In the genomic region with DNA sequence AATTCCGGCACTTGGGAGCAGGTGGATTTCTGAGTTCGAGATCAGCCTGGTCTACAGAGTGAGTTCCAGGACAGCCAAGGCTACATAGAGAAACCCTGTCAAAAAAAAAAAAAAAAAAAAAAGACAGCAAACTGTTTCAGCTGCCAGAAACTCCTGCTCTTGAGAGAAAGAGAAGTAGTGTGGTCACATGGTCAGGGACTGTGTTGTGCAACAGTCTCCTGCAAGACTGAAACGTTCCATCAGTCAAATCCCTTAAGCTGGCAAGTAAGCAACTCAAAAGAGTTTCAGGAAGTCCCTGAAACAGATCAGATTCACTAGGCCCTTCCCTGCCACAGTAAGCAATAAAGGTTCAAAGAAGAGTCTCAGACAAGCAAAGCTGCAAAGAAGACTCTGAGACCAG, we compare ENCODE assay signal across 17 mouse cellular contexts. TPM values are rescaled to one million over a fixed set of nuclear protein-coding genes. Genes with fewer than 3 reads are reported as not detected.
DNase-seq lines count a peak whose midpoint lies in the region; ATAC-seq and TF ChIP-seq lines count a peak whose summit lies in the region.
"Had no signal": no experiment of that assay in that cellular context is flagged by ENCODE, and none has a peak within 500 bp of the region (broad histone marks: within the 10 kb centered on the region; RNA-seq: fewer than 3 reads in every experiment).

No protein-coding gene starts in this region.

- peak overlapping the region; percentile 93 for H3K27ac ChIP-seq in heart, embryonic 15.5 days
- peak overlapping the region; percentile 71 for H3K27ac ChIP-seq in heart, postnatal 0 days (ENCODE audit: low read depth)
- no peak overlapping the region for H3K27ac ChIP-seq in hindbrain, embryonic 16.5 days (ENCODE audit: low read depth, low read length)
- H3K27ac ChIP-seq: embryonic facial prominence, embryonic 15.5 days; forebrain, embryonic 12.5 days; hindbrain, embryonic 10.5 days; intestine, embryonic 15.5 days; limb, embryonic 13.5 days; midbrain, embryonic 12.5 days had no signal

- TF ChIP-seq CTCF in C2C12 (IDR thresholded peaks at IDR 0.05; ENCODE audit: control insufficient read depth, insufficient read depth, insufficient read length) = no peak
- no peak for TF ChIP-seq CTCF in heart, postnatal 0 days (IDR thresholded peaks at IDR 0.05; ENCODE audit: low read depth)

- H3K9ac ChIP-seq in heart, embryonic 15.5 days = no peak overlapping the region
- no peak overlapping the region for H3K9ac ChIP-seq in heart, postnatal 0 days (replicated peaks; ENCODE audit: low read depth, low read length)
- H3K9ac ChIP-seq in hindbrain, embryonic 16.5 days (ENCODE audit: low read depth, low read length) = no peak overlapping the region
- H3K9ac ChIP-seq: embryonic facial prominence, embryonic 15.5 days; forebrain, embryonic 12.5 days; intestine, embryonic 15.5 days; limb, embryonic 13.5 days; liver, postnatal 0 days; midbrain, embryonic 12.5 days had no signal

- ATAC-seq in heart, embryonic 15.5 days (replicated peaks; ENCODE audit: insufficient number of reproducible peaks, insufficient read depth, low FRiP score, low read depth) = no peak
- ATAC-seq in heart, postnatal 0 days (ENCODE audit: insufficient read depth, low read depth) = no peak
- ATAC-seq in hindbrain, embryonic 16.5 days = no peak
- ATAC-seq: intestine, embryonic 15.5 days; liver, postnatal 0 days had no signal

- DNase-seq in adrenal gland, adult 2 months = peak; percentile 20
- DNase-seq in adrenal gland, adult 18-20 months (ENCODE audit: low spot score in 2 of 2) = no peak
- DNase-seq in heart, postnatal 10 days = no peak
- no peak for DNase-seq in heart, postnatal 0 days (ENCODE audit: low spot score)
- no peak for DNase-seq in right cerebral cortex, postnatal 36 days (ENCODE audit: low spot score in 2 of 2)
- DNase-seq: cerebellum, adult 11-12 months; liver, postnatal 0 days had no signal

- H3K4me1 ChIP-seq in heart, embryonic 15.5 days (replicated peaks) = peaks cover 17% of the 10 kb centered on the region
- H3K4me1 ChIP-seq in heart, postnatal 0 days (ENCODE audit: control insufficient read depth, insufficient read depth) = peaks cover 12% of the 10 kb centered on the region
- H3K4me1 ChIP-seq in hindbrain, embryonic 16.5 days (ENCODE audit: control insufficient read depth, insufficient read depth, low read depth, low read length) = peaks cover 9% of the 10 kb centered on the region

- no peaks in the 10 kb centered on the region for H3K79me2 ChIP-seq in C2C12 (ENCODE audit: control insufficient read depth, insufficient read depth)

- no peak overlapping the region for H3K4me3 ChIP-seq in heart, embryonic 15.5 days
- no peak overlapping the region for H3K4me3 ChIP-seq in C2C12 (ENCODE audit: insufficient read depth, poor library complexity, severe bottlenecking)
- H3K4me3 ChIP-seq in heart, postnatal 0 days (ENCODE audit: low read depth, low read length) = no peak overlapping the region
- no peak overlapping the region for H3K4me3 ChIP-seq in hindbrain, embryonic 16.5 days (ENCODE audit: low read length)
- H3K4me3 ChIP-seq: forebrain, embryonic 12.5 days; intestine, embryonic 15.5 days; layer of hippocampus, adult 2 months; midbrain, embryonic 12.5 days had no signal

- intact Hi-C loops in heart, postnatal 10 days (cut with DNase I) = no loop called here

- WGBS in heart, embryonic 15.5 days = 62% methylated on average over 3 of the region's 3 CpGs
- 58% methylated on average over 3 of the region's 3 CpGs for WGBS in heart, postnatal 0 days
- 79% methylated on average over 3 of the region's 3 CpGs for WGBS in hindbrain, embryonic 16.5 days

- H3K27me3 ChIP-seq in heart, embryonic 15.5 days = 0 out of 2 replicates have a peak, but pooled peaks cover 3% of the 10 kb centered on the region
- H3K27me3 ChIP-seq in C2C12 (ENCODE audit: control insufficient read depth, insufficient read depth, insufficient read length) = peaks cover 57% of the 10 kb centered on the region
- H3K27me3 ChIP-seq in heart, postnatal 0 days (ENCODE audit: control insufficient read depth, insufficient read depth, low read length) = no peaks in the 10 kb centered on the region
- H3K27me3 ChIP-seq in hindbrain, embryonic 16.5 days (replicated peaks; ENCODE audit: control insufficient read depth, insufficient read depth, low read length) = peaks cover 9% of the 10 kb centered on the region

- no peak overlapping the region for H3ac ChIP-seq in C2C12 (ENCODE audit: control insufficient read depth, insufficient read length, low read depth)

- no peak for TF ChIP-seq EP300 in heart, postnatal 0 days (IDR thresholded peaks at IDR 0.05; ENCODE audit: low read depth)

- H3K36me3 ChIP-seq in heart, embryonic 15.5 days = no peaks in the 10 kb centered on the region
- H3K36me3 ChIP-seq in C2C12 (ENCODE audit: control insufficient read depth, insufficient read depth) = no peaks in the 10 kb centered on the region
- H3K36me3 ChIP-seq in heart, postnatal 0 days (replicated peaks; ENCODE audit: control insufficient read depth, insufficient read depth, low read length) = no peaks in the 10 kb centered on the region
- H3K36me3 ChIP-seq in hindbrain, embryonic 16.5 days (ENCODE audit: control insufficient read depth, insufficient read depth, low read length) = no peaks in the 10 kb centered on the region
- H3K36me3 ChIP-seq: embryonic facial prominence, embryonic 15.5 days; forebrain, embryonic 12.5 days; hindbrain, embryonic 10.5 days; intestine, embryonic 15.5 days; limb, embryonic 13.5 days; midbrain, embryonic 12.5 days had no signal

- no peaks in the 10 kb centered on the region for H3K79me3 ChIP-seq in C2C12 (ENCODE audit: low read depth)

- H3K4me2 ChIP-seq in heart, embryonic 15.5 days = no peak overlapping the region
- no peak overlapping the region for H3K4me2 ChIP-seq in heart, postnatal 0 days (ENCODE audit: low read depth, low read length)
- H3K4me2 ChIP-seq in hindbrain, embryonic 16.5 days (ENCODE audit: low read length) = no peak overlapping the region
- H3K4me2 ChIP-seq: midbrain, embryonic 12.5 days had no signal

- no peaks in the 10 kb centered on the region for H3K9me3 ChIP-seq in heart, embryonic 15.5 days (replicated peaks)
- no peaks in the 10 kb centered on the region for H3K9me3 ChIP-seq in heart, postnatal 0 days (replicated peaks; ENCODE audit: control insufficient read depth, low read length)
- H3K9me3 ChIP-seq in hindbrain, embryonic 16.5 days (ENCODE audit: control insufficient read depth, low read length) = no peaks in the 10 kb centered on the region
- H3K9me3 ChIP-seq: embryonic facial prominence, embryonic 15.5 days; forebrain, embryonic 12.5 days; hindbrain, embryonic 10.5 days; intestine, embryonic 15.5 days; limb, embryonic 13.5 days; midbrain, embryonic 12.5 days had no signal

TF ChIP-seq in C2C12, 6 proteins besides CTCF, POLR2A, EP300 and RAD21:
- TF ChIP-seq MYOD1 (IDR thresholded peaks at IDR 0.05; ENCODE audit: control insufficient read depth, insufficient read length, low read depth) (no peak), CEBPB (IDR thresholded peaks at IDR 0.05; ENCODE audit: low read depth) (peak; percentile 4), USF1 (IDR thresholded peaks at IDR 0.05; ENCODE audit: low read depth) (peak; percentile 28), FOSL1 (IDR thresholded peaks at IDR 0.05; ENCODE audit: insufficient read depth, low read length, poor library complexity, severe bottlenecking) (no peak), MAX (IDR thresholded peaks at IDR 0.05) (no peak), MYOG (IDR thresholded peaks at IDR 0.05; ENCODE audit: control insufficient read depth, extremely low read depth, insufficient read length) (no peak)
TF ChIP-seq in C2C12: peak in this region for 2.

RNA-seq across cellular contexts. Expression of gene Fam78a, which starts 4.9 kb away (rescaled TPM):
- total RNA-seq in adrenal gland, adult 2 months (2021) = 1 to 10 TPM; 1.5 to 4.8 TPM
- 2.6 and 6.5 TPM in 2 replicates for polyA plus RNA-seq in adrenal gland, adult 2 months (2012; rRNA removed)
- total RNA-seq in adrenal gland, adult 18-20 months (2021) = 1 to 10 TPM in 1 of 2 experiments, under 1 TPM in 1; 0.99 to 2.1 TPM
- polyA plus RNA-seq in heart, embryonic 15.5 days (2015; fragmentation: Nextera tagmentation; extraction: Ambion mirVana) = 26.7 and 29.1 TPM in 2 replicates
- total RNA-seq in heart, postnatal 10 days (2021) = 10 to 100 TPM; 24.3 to 38.1 TPM
- not detected for polyA plus RNA-seq in C2C12 (2012; fragmentation: generic; extraction: Trizol)
- total RNA-seq in heart, postnatal 0 days (2014; rRNA removed; ENCODE audit: low replicate concordance) = 28.7 and 34.9 TPM in 2 replicates
- 14.6 and 18.0 TPM in 2 replicates for polyA plus RNA-seq in heart, postnatal 0 days (2015; fragmentation: Nextera tagmentation; extraction: Ambion mirVana)
- 0.50 and 0.69 TPM in 2 replicates for polyA plus RNA-seq in hindbrain, embryonic 16.5 days (2015; fragmentation: Nextera tagmentation; extraction: Ambion mirVana)

RNA-seq across cellular contexts. Expression of gene Plpp7, which starts 5.7 kb away (rescaled TPM):
- total RNA-seq in adrenal gland, adult 2 months (2021) = 1 to 10 TPM; 4.0 to 4.2 TPM
- polyA plus RNA-seq in adrenal gland, adult 2 months (2012; rRNA removed) = 35.8 and 42.0 TPM in 2 replicates
- total RNA-seq in adrenal gland, adult 18-20 months (2021) = 1 to 10 TPM; 5.4 to 6.6 TPM
- 15.9 and 16.1 TPM in 2 replicates for polyA plus RNA-seq in heart, embryonic 15.5 days (2015; fragmentation: Nextera tagmentation; extraction: Ambion mirVana)
- 10 to 100 TPM; 29.3 to 31.6 TPM for total RNA-seq in heart, postnatal 10 days (2021)
- polyA plus RNA-seq in C2C12 (2012; fragmentation: generic; extraction: Trizol) = 0.47 TPM
- 30.7 and 56.3 TPM in 2 replicates for total RNA-seq in heart, postnatal 0 days (2014; rRNA removed; ENCODE audit: low replicate concordance)
- 23.4 and 24.0 TPM in 2 replicates for polyA plus RNA-seq in heart, postnatal 0 days (2015; fragmentation: Nextera tagmentation; extraction: Ambion mirVana)
- polyA plus RNA-seq in hindbrain, embryonic 16.5 days (2015; fragmentation: Nextera tagmentation; extraction: Ambion mirVana) = 31.1 and 33.2 TPM in 2 replicates

Comparison
In these comparisons a context has a peak if more than half of its experiments do, and no peak if none do; other contexts are left out.
1. RNA of gene Plpp7, which starts 5.7 kb away (polyA plus RNA-seq): 35.8 to 42.0 TPM in adrenal gland, adult 2 months, 31.1 to 33.2 TPM in hindbrain, embryonic 16.5 days, 23.4 to 24.0 TPM in heart, postnatal 0 days and 15.9 to 16.1 TPM in heart, embryonic 15.5 days; 0.47 TPM in C2C12 (single experiment); every median in the first group is over 10 times any median in the second.